Mouse (Mus musculus): Measurements from ENCODE around the gene Kbtbd2. TPM values are rescaled to one million over a fixed set of nuclear protein-coding genes. Genes with fewer than 3 reads are reported as not detected.

The Kbtbd2 gene
- polyA plus RNA-seq (2012; ENCODE audit: insufficient read depth, low replicate concordance), result 0.78 and 2.1 TPM in 2 replicates

- peaks cover 9% of the 10 kb centered on the region for H3K36me3 ChIP-seq (replicated peaks; ENCODE audit: low read length)
- H3K4me1 ChIP-seq, result peaks cover 45% of the 10 kb centered on the region
- TF ChIP-seq FLI1 (IDR thresholded peaks at IDR 0.05; ENCODE audit: low read length) (peak; percentile 18; the same call in 1 of the 2 replicates), GATA1 (IDR thresholded peaks at IDR 0.05; ENCODE audit: borderline replicate concordance, low read length) (no peak)
- H3K4me3 ChIP-seq (replicated peaks), result peak within 1 kb of the TSS; percentile 95
- H3K9me3 ChIP-seq, result no peaks in the 10 kb centered on the region
- H3K27me3 ChIP-seq (replicated peaks), result no peaks in the 10 kb centered on the region
These were observed at the start of gene Kbtbd2 for GRCm38 (mm10) chr6:56797311-56798151. Gene Kbtbd2, minus strand, starts transcription at chr6:56797813.

GRCm38 (mm10) chr6:56844365-56844764, 46.8 kb upstream of the Kbtbd2 start:
- H3K27me3 ChIP-seq (replicated peaks), result peaks cover 3% of the 10 kb centered on the region
- TF ChIP-seq GATA1 (IDR thresholded peaks at IDR 0.05; ENCODE audit: borderline replicate concordance, low read length) (no peak), FLI1 (IDR thresholded peaks at IDR 0.05; ENCODE audit: low read length) (no peak)
- no peaks in the 10 kb centered on the region for H3K36me3 ChIP-seq (replicated peaks; ENCODE audit: low read length)
- H3K9me3 ChIP-seq, result no peaks in the 10 kb centered on the region
- H3K4me3 ChIP-seq (replicated peaks), result no peak overlapping the region
- H3K4me1 ChIP-seq, result peaks cover 16% of the 10 kb centered on the region

GRCm38 (mm10) chr6:56843229-56843628, 45.6 kb upstream of the Kbtbd2 start:
- H3K4me1 ChIP-seq, result peaks cover 13% of the 10 kb centered on the region
- no peaks in the 10 kb centered on the region for H3K36me3 ChIP-seq (replicated peaks; ENCODE audit: low read length)
- no peak overlapping the region for H3K4me3 ChIP-seq (replicated peaks)
- peaks cover 3% of the 10 kb centered on the region for H3K27me3 ChIP-seq (replicated peaks)
- no peaks in the 10 kb centered on the region for H3K9me3 ChIP-seq
- TF ChIP-seq GATA1 (IDR thresholded peaks at IDR 0.05; ENCODE audit: borderline replicate concordance, low read length), result no peak
- no peak for TF ChIP-seq FLI1 (IDR thresholded peaks at IDR 0.05; ENCODE audit: low read length)

GRCm38 (mm10) chr6:56837621-56838020, 40.0 kb upstream of the Kbtbd2 start:
- H3K36me3 ChIP-seq (replicated peaks; ENCODE audit: low read length), result no peaks in the 10 kb centered on the region
- TF ChIP-seq FLI1 (IDR thresholded peaks at IDR 0.05; ENCODE audit: low read length), result no peak
- no peak for TF ChIP-seq GATA1 (IDR thresholded peaks at IDR 0.05; ENCODE audit: borderline replicate concordance, low read length)

GRCm38 (mm10) chr6:56837166-56837565, 39.6 kb upstream of the Kbtbd2 start:
- TF ChIP-seq FLI1 (IDR thresholded peaks at IDR 0.05; ENCODE audit: low read length) (no peak), GATA1 (IDR thresholded peaks at IDR 0.05; ENCODE audit: borderline replicate concordance, low read length) (no peak)

More at GRCm38 (mm10) chr6:56837621-56838020, 40.0 kb upstream of the Kbtbd2 start:
- Histone ChIP-seq H3K27me3 (replicated peaks) (peaks cover 9% of the 10 kb centered on the region), H3K4me3 (replicated peaks) (no peak overlapping the region), H3K4me1 (peaks cover 6% of the 10 kb centered on the region), H3K9me3 (no peaks in the 10 kb centered on the region)

GRCm38 (mm10) chr6:56835532-56835931, 37.9 kb upstream of the Kbtbd2 start:
- Histone ChIP-seq H3K36me3 (replicated peaks; ENCODE audit: low read length) (no peaks in the 10 kb centered on the region), H3K9me3 (no peaks in the 10 kb centered on the region), H3K4me3 (replicated peaks) (no peak overlapping the region), H3K4me1 (peaks cover 15% of the 10 kb centered on the region), H3K27me3 (replicated peaks) (peaks cover 18% of the 10 kb centered on the region)
- TF ChIP-seq FLI1 (IDR thresholded peaks at IDR 0.05; ENCODE audit: low read length), result no peak
- no peak for TF ChIP-seq GATA1 (IDR thresholded peaks at IDR 0.05; ENCODE audit: borderline replicate concordance, low read length)

More at GRCm38 (mm10) chr6:56837166-56837565, 39.6 kb upstream of the Kbtbd2 start:
- H3K27me3 ChIP-seq (replicated peaks), result peaks cover 12% of the 10 kb centered on the region
- H3K4me1 ChIP-seq, result peaks cover 11% of the 10 kb centered on the region
- no peak overlapping the region for H3K4me3 ChIP-seq (replicated peaks)
- no peaks in the 10 kb centered on the region for H3K36me3 ChIP-seq (replicated peaks; ENCODE audit: low read length)
- H3K9me3 ChIP-seq, result no peaks in the 10 kb centered on the region

- H3K4me1 ChIP-seq, result peaks cover 14% of the 10 kb centered on the region
- H3K4me3 ChIP-seq (replicated peaks), result no peak overlapping the region
- H3K36me3 ChIP-seq (replicated peaks; ENCODE audit: low read length), result no peaks in the 10 kb centered on the region
- H3K9me3 ChIP-seq, result no peaks in the 10 kb centered on the region
- peaks cover 16% of the 10 kb centered on the region for H3K27me3 ChIP-seq (replicated peaks)
- TF ChIP-seq GATA1 (IDR thresholded peaks at IDR 0.05; ENCODE audit: borderline replicate concordance, low read length) (no peak), FLI1 (IDR thresholded peaks at IDR 0.05; ENCODE audit: low read length) (no peak)
These were observed 37.2 kb upstream of the Kbtbd2 start for GRCm38 (mm10) chr6:56834769-56835168.

GRCm38 (mm10) chr6:56832830-56833229, 35.2 kb upstream of the Kbtbd2 start:
- H3K4me1 ChIP-seq, result peaks cover 11% of the 10 kb centered on the region
- H3K9me3 ChIP-seq, result no peaks in the 10 kb centered on the region
- H3K27me3 ChIP-seq (replicated peaks), result peaks cover 16% of the 10 kb centered on the region
- TF ChIP-seq FLI1 (IDR thresholded peaks at IDR 0.05; ENCODE audit: low read length) (no peak), GATA1 (IDR thresholded peaks at IDR 0.05; ENCODE audit: borderline replicate concordance, low read length) (no peak)
- H3K36me3 ChIP-seq (replicated peaks; ENCODE audit: low read length), result no peaks in the 10 kb centered on the region
- peak overlapping the region; percentile 18 for H3K4me3 ChIP-seq (replicated peaks)

- peak overlapping the region; percentile 92 for H3K4me3 ChIP-seq (replicated peaks)
- peaks cover 16% of the 10 kb centered on the region for H3K27me3 ChIP-seq (replicated peaks)
- no peaks in the 10 kb centered on the region for H3K36me3 ChIP-seq (replicated peaks; ENCODE audit: low read length)
- no peaks in the 10 kb centered on the region for H3K9me3 ChIP-seq
- peaks cover 11% of the 10 kb centered on the region for H3K4me1 ChIP-seq
- no peak for TF ChIP-seq FLI1 (IDR thresholded peaks at IDR 0.05; ENCODE audit: low read length)
- TF ChIP-seq GATA1 (IDR thresholded peaks at IDR 0.05; ENCODE audit: borderline replicate concordance, low read length), result no peak
These were observed 34.8 kb upstream of the Kbtbd2 start for GRCm38 (mm10) chr6:56832407-56832796.
